Mouse (Mus musculus) MN1 (cell line): ENCODE data around the gene Slc25a47.
A peak's percentile ranks its signal among the peaks of the same experiment; 100 is the strongest.
"Not testable (repeated sequence)": the region's sequence is repeated elsewhere in the genome, so short reads cannot be mapped to it uniquely, and the experiment has no call there.

ENCODE experiments used
- DNase-seq: peaks from one replicate; pipeline ENCODE4 v3.0.0-alpha.2; 2016; ENCODE audit warnings: low spot score

Gene Slc25a47

DNA sequence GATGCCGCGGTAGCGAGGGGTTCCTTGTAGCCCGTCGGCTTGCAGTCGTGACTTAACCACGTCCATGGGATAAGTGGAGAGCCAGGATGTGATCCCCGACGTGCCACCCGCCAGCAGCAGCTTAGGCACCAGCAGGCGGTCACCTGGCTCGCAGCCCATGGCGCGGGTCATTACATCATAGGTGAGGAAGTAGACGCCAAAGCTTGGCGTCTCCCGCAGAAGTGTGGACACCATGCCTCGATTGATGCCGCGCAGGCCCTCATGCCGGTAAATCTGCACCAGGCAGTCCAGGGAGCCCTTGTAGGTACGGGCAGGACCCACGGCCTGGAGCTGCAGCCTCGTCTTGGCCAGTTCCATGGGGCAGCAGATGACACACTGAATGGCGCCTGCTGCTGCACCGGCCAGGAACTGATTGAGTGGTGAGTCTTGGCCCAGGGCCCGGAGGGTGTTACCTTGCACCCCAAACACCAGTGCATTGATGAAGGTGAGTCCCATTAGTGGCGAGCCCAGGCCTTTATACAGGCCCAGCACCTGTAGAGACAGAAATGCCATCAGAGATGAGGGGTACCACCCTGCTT is 8.8 kb upstream of the Slc25a47 start:
- DNase-seq: no peak

DNA sequence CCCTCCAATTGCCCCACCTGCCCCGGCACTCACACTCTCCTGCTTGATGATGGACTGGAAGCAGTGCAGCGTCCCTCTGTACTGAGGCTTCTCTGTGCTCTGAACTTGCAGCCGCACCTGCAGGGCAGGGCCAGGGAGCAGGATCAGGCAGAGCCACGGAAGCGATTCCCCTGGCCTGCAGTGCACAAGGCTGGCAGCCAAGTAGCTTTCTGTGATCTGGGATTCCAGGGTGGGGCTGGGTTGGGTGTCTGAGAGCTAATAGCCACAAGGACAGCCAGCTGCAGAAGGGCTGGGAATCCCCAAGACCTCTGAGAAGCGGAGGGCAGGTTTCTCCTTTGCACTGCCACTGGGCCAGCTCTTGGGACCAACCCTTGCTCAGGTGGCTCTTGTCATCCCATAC is 8.2 kb upstream of the Slc25a47 start:
- peak; percentile 25 for DNase-seq

DNA sequence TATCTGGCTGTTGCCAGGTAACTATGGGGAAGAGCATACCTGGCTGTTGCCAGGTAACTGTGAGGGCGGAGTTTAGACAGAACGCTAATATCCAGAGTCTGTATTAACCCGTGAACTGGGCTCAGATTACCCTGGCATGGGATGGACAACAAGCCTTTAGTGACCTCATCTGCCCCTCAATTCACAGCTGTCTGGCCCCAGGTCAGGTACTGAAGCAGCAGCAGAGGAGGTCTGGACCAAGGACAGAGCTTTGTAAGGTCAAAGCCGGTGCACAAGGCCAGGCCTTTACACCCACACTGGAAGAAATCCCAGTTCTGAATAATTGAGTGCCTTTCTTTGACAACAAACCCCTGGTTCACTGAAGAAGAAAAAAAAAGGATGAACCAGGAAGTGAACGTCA is 6.2 kb upstream of the Slc25a47 start:
- peak; percentile 17 for DNase-seq

DNA sequence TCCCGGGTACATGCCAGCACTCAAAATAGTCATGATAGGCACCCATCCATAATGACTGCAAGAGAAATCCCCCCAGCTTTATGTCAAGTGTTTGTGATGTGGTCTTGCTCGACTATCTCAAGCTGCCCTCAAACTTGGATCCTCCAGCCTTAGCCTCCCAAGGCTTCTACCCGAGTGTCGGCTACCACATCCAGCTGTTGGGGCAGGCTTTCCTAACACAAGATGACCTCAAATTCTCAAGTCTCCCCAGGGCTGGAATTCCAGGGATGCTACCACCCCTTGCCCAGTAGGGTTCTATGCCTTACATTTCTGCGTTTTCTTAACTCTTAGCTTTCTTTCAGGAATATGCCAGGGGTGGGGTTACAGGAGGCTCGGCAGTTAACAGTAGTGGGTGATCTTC is 5.5 kb upstream of the Slc25a47 start:
- no peak for DNase-seq

DNA sequence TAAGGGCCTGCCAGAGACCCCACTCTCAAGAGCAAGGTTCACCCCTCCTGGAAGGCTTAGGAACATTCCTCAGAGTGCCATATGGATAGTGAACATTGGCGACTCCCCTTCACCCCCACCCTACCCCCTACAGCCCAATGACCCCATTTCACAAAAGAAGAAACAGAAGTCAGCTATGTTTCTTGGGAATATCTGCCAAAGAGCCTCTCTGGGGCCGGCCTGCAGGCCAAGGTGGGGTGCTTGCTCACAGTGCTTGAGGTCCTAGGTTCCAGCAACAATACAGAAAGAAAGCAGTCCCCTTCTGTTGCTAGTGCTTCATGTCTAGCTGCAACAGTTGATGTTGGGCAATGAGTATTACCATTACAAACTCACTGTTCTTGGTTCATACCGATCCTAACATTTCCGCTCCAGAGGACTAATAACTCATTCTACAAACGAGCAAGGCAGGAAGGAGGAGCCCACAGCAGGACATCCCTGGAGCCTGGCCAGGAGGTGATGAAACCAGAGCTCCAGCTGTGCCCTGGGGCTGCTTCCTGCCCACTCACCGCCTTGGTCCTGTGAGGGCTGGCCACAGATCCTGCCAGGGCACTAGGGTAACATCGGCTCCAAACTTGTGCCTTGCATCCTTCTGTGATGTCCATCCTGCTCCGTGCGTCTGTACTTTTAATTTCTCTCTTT is 3.7 kb upstream of the Slc25a47 start:
- DNase-seq: peak; percentile 84

DNA sequence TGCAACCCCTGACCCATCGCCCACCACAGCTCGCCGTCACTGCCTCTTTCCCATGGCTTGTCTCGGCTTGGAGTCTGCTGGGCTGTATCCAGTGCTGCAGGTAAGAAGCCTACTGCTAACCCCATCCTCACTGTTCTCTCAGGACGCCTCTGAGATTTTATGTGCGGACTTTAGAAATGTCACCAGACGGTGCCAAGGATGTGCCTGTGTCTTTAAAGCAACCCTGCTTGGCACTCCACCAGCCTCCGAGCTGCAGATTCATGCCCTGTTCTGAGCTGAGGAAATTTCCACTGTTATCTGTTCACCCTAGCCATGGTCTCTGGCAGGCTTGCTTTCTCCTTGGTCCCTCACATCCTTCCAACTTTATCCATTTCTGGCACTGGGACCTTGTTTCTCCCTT is 3.0 kb upstream of the Slc25a47 start:
- DNase-seq: peak; percentile 33

DNA sequence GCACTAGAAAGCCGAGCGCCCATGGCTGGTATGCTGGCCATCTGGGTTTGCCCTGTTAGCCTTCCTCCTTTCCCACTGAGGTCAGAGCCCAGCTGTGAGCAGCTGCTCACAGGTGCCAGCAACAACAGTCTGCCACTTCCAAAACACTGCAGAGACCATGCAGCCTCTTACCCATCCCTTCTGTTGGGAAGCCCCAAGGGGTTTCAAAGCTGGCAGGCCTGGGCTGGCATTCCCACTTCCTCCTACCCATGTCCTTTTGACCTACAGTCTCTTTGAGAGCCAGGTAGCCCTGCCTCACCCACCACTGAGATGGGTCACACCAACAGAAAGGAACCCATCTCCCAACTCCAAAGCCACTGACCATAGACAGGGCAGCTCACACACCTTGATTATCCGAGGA is 2.4 kb upstream of the Slc25a47 start:
- peak; percentile 23 for DNase-seq

DNA sequence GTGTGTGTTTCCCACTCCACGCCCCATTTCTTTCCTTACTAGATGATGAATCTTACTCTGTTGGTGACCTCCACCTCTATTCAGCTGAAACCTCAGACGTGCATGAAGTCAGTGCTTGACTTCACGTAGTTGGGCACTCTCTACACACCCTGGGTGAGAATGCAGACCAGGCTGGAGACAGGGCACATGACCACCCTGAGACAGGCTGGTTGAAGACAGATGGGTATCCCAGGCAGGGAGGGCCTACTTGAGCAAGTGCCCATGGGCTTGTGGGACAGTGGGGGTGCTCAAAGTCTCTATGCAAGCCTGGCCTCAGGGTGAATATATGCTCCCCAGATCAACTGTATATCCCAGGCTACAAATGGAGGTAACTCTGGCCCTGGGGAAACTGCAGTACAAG is 1.5 kb upstream of the Slc25a47 start:
- no peak for DNase-seq

DNA sequence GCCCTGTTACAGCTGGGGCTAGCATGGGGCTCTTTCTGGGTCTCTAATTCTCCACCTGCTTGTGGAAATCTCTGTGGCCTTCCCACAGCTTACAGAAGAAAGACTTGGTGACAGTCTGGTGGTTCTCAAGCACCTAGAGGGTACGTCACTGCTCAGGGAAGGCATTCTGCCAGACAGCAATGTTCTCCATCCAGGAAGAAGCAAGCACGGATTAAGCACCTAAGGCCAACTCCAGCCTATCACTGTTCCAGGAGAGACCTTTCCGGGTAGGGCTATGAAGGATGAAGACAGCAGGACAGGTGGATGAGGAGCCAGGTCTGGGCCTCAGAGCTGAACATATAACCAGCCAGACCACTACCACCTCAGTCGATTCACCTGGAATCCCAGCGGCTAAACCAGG is 1.1 kb upstream of the Slc25a47 start:
- no peak for DNase-seq

DNA sequence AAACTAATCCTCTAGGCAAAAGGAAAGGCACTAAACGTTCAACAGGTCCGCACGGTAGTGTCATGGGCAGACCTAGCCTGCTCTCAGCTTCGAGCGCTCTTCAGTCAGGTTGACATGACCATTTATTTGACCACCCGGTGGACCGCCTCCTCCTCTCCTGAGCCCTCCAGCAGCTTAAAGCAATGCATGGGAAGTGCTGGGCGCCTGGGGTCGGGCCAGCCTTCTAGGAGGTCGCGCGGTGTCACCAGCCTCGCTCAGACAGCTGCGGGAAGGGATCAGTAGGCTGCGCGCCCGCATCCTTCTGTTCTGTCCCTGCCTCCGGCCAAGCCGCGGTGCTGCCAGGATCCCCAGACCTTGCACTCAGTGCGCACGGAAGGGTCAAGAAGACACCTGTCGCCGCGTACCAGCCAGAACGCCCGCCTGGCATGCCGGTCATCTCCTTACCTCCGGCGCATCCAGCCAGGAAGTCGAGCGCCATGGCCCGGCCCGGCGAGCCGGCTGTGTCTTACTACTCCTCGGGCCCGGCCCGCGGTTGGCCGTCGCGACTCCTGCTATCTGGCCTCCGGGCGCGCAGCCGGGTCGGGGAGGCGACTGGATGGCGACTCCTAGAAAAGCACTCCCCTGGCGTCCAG is 522 bp upstream of the Slc25a47 start:
- no peak for DNase-seq

DNA sequence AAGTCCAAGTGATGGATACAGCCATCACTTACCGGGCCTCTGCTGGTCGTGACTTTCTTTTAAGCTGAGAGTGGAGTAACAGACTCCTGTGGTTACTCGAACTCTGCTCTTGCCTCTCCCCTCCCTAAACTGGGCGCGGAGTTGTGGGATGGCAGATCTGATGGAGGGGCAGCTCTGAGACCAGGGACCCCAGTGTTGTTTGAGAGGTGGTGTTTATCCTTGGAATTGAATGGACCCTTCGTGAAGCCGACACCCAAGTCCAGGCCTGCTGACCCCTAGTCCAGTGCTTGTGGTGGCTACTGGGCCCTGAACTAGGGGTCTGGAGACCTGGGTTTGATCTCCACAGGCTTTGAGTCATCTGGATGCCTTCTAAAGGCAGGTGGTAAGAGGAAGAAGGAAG is 876 bp downstream of the Slc25a47 start:
- DNase-seq: no peak

DNA sequence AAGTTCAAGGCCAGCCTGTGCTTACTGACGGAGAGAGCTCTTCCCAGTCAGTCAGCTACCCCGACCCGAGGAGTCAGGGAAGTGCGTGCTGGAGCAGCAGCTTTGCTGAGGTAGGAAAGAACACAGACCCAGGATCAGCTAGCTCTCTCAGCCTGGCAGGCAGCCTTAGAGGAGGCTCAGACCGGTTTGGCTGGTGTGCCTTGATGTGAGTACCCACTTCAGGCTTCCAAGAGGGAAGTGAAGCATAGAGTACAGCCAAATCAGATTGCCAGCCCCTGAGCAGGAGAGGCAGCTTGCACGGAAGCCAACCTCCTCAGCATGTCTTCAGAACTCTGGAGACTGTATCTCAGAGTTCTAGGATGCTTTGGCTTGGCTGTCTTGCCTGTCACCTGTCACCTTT is 5.3 kb downstream of the Slc25a47 start:
- DNase-seq: no peak

DNA sequence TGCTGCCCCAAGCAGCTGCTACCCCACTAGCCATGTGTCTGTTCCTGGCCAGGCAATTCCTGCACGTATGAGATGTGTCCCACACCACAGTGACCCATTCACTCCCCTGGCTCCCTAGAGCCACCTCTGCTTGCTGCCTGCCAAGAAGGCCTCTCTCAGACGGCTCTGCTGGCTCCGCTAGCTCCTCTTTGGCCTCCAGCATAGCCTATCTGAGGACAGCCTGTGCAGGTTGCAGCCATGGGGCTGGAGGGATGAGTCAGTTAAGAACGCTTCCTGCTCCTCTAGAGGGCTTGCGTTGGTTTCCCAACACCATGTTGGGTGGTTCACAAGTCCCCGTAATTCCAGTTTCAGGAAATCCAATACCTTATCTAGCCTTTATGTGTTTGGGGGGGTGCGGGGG is 6.8 kb downstream of the Slc25a47 start:
- no peak for DNase-seq

DNA sequence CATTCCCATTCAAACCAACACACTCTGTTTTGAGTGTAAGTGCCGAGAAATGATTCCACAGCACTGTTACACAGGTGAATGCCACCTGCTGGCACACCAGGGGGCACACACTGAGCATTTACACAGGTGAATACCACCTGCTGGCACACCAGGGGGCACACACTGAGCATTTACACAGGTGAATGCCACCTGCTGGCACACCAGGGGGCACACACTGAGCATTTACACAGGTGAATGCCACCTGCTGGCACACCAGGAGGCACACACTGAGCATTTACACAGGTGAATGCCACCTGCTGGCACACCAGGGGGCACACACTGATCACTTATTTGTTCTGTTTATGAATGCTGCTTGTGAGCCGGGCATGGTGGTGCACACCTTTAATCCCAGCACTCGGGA is 12.2 kb downstream of the Slc25a47 start:
- not testable (repeated sequence) for DNase-seq

DNA sequence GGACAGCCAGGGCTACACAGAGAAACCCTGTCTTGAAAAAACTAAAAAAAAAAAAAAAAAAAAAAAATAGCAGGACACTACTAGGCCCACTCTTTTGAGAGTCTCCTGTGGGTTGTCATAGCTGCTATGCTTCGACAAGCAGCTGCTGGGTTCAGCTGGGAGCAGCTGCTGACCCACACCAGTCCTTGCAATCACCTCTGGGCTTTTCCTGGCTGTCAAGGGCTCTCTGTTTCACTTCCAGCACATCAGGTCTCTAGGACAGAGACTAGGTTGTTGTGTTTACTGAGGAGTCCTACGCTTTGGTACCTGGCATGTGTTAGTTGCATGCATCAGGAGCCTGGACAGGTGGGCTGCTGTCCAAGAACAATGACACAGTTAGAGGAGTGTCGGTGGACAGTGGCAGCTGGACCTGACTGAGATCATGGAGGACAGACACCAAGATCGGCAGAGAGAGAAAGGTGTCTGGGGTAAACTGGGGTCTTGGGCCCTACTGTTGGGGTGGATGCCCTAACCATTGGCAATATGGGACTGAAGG is 13.7 kb downstream of the Slc25a47 start:
- no peak for DNase-seq

DNA sequence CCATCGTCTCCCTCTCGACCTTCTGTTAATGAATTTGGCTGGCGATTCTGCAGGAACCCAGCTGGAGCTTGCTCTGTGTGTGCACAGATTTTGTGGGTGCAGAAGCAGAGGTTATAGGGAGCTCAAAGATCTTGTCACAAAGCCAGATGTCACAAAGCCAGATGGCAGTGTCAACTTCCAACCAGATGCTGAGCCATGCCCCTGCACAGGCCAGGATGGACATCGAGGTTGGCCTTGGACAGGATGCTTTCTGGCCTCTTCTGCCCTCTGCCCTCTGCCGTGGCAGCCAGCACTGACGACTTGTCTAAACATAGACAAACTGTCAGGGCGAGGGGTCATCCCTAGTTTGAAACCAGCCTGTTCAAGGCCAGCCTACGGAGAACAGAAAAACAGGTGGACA is 14.3 kb downstream of the Slc25a47 start:
- DNase-seq: no peak

DNA sequence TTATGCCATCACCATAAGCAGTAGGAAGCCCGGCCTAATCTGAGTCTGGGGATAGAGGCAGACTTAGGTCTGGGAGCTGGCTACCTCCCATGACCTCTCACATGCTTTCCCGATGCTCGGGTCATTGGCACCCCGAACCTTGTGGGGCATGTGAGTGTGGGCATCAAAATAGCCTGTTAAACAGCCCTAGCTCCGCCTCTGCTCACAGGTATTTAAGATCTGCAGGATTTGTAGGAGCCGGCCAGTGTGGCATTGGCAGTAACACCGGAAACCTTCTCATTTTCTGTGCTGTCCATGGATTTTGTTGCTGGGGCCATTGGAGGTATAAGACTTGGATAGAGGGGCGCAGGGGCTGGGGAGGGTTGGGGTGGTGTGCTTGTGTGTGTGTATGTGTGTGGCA is 15.0 kb downstream of the Slc25a47 start:
- DNase-seq: no peak

DNA sequence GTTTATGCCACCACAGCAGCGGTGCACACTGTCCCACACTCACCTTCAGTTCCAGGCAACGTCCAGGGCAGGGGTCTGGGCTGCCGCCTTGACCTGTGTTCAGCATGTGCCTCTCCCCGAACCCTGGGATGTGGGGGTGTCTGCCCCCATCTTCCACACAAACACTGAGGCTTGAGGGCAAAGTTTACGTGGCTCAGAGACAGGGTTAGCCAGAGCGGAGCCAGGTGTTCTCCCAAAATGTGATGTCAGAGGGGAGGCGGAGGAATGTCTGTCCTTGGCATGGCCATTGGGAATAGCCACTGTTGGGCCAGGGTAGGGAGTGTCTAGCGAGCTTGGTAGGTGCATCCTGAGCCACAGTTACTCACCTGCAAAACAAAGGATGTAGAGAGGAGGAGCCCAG is 17.0 kb downstream of the Slc25a47 start:
- no peak for DNase-seq

DNA sequence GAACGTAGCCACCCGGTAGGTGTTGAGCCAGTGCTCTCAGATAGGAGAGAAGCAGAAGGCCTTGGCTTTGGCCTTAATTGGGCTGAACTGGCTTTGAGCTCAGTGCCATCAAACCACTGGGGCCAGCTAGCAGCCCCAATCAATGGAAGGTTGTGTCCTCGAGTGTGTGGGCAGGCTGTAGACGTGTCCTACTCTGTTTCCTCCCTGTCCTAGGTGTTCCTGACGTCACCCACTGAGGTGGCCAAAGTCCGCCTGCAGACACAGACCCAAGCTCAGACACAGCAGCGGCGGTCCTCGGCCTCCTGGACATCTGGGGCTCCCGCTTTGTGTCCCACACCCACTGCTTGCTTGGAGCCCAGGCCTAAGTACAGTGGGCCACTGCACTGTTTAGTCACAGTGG is 19.2 kb downstream of the Slc25a47 start:
- DNase-seq: no peak

DNA sequence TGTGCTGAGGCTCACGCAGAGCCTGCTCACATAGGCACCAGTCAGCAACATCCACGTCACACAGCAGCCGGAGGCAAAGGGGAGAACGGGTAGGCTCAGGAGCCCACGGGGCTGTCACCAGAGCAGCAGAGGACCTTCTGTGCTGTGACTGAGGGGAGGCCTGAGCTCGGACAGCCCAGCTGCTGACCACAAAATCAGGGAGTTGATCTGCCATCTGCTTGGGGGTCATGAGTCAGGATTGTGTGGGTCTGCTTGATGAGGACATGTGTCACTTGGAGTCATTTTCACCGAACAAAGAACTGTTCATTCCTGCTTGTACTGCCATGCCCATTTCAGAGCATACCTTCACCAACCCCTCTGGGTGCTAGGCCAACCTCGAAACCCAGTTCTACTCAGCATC is 20.3 kb downstream of the Slc25a47 start:
- DNase-seq: no peak

DNA sequence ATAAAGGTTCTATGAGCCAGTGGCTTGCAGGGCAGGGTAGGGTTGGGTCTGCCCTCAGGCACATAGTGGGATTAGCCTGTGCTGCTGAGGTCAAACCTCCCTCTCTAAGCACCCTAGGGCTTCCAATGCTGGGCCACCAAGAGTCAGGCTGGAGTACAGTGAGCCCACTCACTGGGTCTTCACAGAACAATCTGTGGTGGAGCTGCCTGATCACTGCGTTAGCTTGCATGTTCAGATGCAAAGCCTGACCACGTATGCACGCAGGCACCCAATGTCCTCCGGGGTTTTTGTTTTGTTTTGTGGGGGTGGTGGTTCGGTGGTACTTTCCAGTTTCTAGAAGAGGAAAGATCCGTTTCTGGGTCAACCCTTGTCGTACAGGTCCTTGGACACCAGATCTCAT is 21.3 kb downstream of the Slc25a47 start:
- DNase-seq: no peak

DNA sequence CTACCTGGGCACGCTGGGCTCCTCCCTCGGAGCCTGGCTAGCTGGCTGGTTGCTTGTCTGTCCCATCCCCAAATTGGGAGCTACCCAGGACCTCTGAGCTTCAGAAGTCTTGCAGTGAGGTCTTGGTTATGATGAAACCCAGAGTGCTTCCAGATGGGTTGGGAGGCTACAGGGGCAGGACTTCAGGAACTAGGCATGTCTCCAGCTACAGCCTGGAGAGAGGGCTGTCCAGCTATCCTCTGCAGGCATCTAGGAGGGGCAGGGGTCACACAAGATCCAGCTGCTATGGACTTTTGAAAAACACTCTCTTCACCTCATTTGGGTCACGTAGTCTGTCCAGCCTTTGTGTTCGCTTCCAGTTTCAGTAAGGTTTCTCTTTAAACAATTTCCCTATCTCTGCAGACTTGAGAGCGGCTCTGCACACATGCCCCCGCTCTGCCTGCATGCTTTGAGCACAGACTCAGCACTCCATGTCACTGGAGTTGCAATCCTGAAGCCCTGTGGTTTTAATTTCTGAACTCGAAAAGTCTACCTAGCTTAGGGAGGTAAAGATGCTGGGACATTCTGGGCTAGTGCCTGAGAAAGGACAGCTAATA is 21.8 kb downstream of the Slc25a47 start:
- DNase-seq: no peak

DNA sequence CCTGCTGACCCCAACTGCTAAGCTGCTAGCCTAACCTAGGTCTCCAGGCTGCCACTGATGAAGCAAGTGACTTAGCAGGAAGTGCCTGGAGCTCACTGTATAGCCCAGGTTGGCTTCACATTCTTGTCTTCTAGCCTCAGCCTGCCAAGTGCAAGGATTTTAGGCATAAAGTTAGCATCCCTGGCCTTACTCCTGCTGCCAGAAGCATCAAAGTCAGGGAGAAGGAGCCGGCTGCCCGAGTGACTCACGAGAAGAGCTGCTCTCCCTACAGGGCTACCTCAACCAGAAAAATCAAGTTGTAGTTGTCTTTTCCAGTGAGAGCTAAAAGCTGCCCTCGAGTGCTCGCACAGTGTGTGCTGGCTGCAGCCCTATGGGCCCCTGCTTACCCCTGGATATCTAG is 22.6 kb downstream of the Slc25a47 start:
- no peak for DNase-seq
